In the genomic region with DNA sequence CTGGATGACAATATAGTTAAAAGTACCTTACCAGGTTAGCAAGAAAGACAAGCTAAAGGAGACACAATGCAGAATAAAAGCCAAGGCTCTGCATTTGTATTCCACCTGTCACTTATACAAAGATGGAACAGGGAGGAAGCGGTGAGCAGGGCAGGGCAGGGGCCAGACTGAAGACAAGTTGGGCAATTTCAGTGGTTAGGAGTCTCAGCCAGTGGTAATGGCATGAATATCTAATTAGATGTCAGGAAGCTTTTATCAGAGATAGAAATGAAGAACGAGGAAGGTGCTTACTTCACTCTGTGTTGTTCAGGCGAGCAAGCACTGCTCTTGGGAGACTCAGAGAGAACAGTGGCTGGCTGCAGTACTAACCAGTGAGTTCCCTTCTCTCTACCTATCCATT, we compare ENCODE assay signal across 18 mouse cellular contexts.
"Had no signal": no experiment of that assay in that cellular context is flagged by ENCODE, and none has a peak within 500 bp of the region (broad histone marks: within the 10 kb centered on the region; RNA-seq: fewer than 3 reads in every experiment).

No protein-coding gene starts in this region.

- H3K4me3 ChIP-seq: kidney, embryonic 15.5 days; liver, embryonic 13.5 days; neural tube, embryonic 12.5 days; neural tube, embryonic 15.5 days had no signal

- H3K9me3 ChIP-seq: kidney, embryonic 15.5 days; liver, embryonic 13.5 days; neural tube, embryonic 12.5 days; neural tube, embryonic 15.5 days had no signal

- H3K27ac ChIP-seq: kidney, embryonic 15.5 days; liver, embryonic 13.5 days; macrophage; neural tube, embryonic 12.5 days; neural tube, embryonic 15.5 days; stomach, postnatal 0 days had no signal

- H3K36me3 ChIP-seq: kidney, embryonic 15.5 days; liver, embryonic 13.5 days; neural tube, embryonic 12.5 days; neural tube, embryonic 15.5 days had no signal

- H3K4me2 ChIP-seq: kidney, embryonic 15.5 days; liver, embryonic 13.5 days; midbrain, embryonic 11.5 days; neural tube, embryonic 12.5 days; neural tube, embryonic 15.5 days had no signal

- H3K9ac ChIP-seq: kidney, embryonic 15.5 days; liver, embryonic 13.5 days; neural tube, embryonic 12.5 days; neural tube, embryonic 15.5 days had no signal

- H3K4me1 ChIP-seq: liver, embryonic 13.5 days had no signal

- DNase-seq: kidney, adult 11 months; kidney, adult 8-10 months; kidney, postnatal 10 days; kidney, postnatal 36 days; liver, embryonic 13.5 days; lung, adult 2 months; midbrain, embryonic 14.5 days; right cerebral cortex, adult 18-20 months; right cerebral cortex, postnatal 14 days; right cerebral cortex, postnatal 4 days; thymus, adult 2 months; thymus, postnatal 14 days had no signal
